Mouse (Mus musculus) mesoderm, embryonic 11.5 days (tissue): ENCODE results near the gene 2510009E07Rik.

Experiments
- DNase-seq: peaks from one replicate; pipeline ENCODE4 v3.0.0-alpha.2; 2012; ENCODE audit warnings: low read depth, low spot score

The 2510009E07Rik gene

DNA sequence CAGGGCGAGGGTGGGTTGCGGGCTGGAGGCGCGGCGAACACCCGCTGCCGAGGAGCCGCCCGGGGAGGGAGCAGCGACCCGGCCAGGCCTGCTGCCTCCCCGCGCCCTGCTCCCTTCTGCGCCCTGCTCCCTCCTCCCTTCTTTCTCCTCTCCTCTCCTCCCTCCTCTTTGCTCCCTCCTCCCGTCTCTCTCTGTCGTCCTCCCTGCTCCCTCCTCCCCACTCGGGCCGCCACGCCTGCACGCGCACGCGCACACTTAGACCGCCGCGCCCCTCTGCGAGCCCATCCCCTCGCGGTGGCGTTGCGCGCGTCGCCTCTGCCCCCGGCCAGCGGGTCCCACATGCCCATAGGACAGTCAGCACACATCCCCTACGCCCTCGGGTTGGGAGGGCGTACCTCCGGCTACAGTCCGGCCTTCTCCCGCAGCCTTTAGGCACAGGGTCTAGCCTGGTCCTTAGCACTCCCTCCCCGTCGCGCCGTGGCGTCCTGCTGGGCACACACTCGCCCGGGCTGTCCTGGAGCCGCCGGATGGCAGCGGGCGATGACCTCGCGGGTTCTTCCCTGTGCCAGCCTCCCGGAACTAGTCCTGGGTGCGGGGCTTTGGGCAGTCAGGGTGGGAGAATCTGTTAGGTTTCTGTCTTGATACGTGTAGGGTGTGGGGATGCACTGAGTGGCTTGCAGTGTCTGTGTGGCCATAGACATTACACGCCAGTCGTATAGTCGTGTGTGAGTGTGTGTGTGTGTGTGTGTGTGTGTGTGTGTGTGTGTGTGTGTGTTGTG lies at the start of gene 2510009E07Rik:
Gene 2510009E07Rik (minus strand): TSS at position 203 of the 779 bp plus-strand sequence.
- peak; percentile 92 for DNase-seq

DNA sequence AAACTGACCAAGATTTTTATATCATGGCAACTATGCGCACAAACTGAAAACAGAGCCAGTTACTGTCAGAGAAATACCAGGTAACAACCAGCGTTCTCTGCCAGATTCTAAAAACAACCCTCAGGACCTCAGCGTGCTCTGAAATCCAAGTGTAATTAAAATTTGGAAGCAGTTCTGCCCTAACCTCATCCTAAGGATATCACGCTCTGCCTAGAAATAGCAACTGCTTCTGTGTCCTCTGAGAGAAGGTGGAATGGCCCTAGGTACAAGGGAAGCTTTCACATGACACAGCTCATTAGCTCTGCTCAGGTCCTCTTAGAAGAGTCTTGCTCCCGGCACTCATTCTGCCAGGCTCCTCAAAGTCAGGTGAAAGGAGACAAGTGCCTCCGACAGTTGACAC lies 48.9 kb upstream of the 2510009E07Rik start:
- no peak for DNase-seq

DNA sequence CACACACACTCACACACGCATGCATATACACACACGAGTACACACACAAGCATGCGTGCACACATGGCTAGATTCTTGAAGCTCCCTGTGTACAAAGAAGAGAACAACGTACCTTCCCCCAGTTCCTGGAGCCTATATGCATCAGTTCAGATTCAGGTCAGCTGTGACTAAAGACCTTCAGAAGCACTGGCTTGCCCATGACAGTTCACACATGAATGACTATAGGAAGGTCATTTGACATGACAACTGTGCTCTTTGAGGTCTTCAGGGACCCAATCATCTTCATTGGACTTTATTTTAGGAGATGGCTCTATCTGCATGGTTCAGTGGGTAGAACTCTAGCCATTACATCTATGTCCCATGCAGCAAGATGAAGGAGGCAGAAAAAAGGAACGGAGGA lies 48.4 kb upstream of the 2510009E07Rik start:
- DNase-seq, result no peak

DNA sequence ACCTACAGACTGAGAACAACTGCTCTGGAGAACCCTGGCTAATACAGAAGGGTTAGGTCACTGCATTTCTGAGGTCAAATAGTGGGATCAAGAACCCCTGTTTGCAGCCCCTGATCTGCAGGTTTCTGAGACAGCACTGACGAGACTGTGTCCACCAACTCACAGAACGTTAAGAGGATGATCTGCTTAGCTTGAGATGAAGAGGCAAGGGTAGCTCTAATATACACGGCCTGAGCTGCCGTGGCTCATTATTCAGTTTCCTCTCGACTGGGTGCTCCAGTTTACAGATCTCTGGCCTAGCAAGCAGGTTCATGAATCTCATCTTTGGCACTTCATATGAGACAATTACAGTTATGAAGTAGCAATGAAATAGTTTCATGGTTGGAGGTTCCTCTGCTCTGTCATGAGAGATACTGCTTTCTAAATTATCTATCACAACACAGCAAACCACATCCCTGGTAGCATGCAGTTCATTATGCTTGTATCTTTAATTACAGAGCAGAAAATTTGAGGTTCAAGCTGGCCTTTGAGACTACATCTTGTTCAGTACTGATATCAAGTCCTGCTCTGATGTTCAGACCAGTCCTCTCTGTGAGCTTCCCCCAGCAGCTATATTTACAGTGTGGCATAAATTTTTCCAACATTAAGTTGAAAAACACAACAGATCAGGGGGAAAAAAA lies 47.9 kb upstream of the 2510009E07Rik start:
- DNase-seq, result no peak

DNA sequence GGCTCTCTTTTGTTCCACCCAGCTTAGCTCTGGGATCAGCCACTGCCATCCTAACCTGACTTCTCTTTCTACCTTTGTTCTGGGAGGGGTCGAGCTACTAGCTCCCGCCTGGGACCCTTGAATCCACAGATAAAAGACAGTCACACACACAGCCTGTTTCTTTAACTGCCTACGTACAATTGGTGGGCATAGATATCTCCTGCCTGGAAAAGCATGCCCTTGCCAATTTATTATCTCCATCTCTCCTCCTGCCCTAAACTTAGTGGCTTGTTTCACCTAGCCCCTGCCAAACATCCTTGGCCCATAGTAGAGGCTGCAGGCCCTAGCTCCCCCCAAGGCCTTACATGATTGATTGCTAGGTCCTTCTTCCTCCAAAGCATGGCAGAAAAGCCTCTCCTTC lies 47.1 kb upstream of the 2510009E07Rik start:
- DNase-seq, result no peak

DNA sequence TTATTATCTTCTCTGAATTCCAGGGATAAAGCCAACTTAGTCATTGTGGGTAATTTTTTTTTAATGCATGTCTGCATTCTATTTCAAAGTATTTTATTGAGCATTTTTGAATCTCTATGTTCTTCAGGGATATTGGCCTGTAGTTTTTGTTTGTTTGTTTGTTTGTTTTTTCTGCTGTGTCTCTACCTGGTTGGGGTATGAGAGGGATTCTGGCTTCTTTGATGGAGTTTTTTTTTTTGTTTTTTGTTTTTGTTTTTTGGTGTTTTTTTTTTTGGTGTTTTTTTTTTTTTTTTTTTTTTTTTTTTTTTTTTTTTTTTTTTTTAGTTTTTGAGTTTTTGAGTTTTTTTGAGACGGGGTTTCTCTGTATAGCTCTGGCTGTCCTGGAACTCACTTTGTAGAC lies 41.2 kb upstream of the 2510009E07Rik start:
- DNase-seq, result no peak

DNA sequence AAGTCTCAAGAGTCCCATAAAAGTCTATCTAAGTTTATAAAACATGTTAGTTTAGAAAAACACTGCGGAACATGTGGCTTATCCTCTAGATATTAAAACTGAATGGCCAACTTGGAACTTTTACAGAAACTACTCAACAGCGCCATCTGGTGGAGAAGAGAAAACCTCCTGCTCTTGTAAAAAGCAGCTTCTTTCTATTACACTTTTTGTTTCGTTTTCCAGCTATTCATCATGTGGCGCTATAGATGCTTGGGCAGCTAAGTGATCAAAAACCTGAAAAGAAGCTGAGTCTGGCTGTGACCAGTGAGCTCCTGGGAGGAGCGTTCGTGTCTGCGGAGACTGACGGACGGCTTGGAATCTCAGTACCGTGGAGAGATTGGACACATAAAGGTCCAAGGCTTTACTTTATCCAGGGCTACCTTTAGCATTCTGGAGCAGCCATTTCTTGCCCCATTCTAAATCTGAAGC lies 33.5 kb upstream of the 2510009E07Rik start:
- peak; percentile 81 for DNase-seq

DNA sequence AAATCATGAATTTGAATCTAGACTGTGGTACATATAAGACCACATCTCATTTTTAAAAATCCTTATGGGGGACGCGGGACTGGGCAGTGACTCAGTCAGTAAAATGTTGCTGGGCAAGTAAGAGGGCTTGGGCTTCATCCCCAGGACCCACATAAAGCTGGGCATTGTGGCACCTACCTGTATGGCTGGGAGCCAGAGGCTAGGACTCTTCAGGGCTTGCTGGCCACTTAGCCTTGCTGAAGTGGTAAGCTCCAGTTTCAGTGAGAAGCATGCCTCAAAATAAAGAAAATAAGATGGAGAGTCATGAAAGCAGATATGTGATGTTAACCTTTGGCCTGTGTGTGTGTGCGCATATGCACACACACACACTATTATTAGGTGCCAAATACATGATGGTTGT lies 33.0 kb upstream of the 2510009E07Rik start:
- DNase-seq, result no peak

DNA sequence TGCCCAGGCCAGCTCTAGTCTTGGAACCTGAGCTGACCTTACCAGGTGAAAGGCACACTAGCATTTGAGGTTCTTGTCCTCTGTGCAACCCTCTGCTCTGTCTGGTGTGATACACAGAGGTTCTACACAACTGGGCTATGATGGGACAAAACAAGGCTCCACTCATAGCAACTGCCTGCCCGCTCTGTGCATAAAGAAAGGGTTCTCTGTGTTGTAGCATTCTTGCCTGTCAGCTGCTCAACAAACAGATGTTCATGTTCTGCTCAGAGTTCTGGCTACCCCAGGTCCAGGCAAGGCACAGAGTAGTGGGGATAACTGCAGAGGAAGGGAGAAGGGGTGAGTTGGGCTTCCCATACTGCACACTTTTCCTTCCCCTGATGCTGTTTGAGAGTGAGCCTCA lies 29.8 kb upstream of the 2510009E07Rik start:
- no peak for DNase-seq

DNA sequence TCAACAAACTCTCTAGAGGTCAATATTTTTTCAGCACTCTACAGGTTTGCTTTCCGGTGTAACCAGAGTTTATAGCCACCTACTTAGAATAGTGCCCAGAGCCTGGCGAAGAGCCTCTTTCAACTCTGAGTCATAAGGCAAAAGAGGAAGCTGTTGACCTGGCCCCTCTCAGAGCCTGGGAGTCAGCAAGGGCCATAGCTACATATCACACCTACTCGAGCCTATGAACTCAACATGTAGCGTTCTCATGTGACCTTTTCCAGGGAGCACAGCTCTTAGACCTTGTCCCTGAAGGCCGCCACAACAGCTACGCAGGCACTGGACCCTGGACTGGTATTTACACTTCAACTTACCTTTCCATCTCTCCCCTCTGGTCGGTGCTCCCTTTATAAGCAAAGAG lies 25.3 kb upstream of the 2510009E07Rik start:
- no peak for DNase-seq

DNA sequence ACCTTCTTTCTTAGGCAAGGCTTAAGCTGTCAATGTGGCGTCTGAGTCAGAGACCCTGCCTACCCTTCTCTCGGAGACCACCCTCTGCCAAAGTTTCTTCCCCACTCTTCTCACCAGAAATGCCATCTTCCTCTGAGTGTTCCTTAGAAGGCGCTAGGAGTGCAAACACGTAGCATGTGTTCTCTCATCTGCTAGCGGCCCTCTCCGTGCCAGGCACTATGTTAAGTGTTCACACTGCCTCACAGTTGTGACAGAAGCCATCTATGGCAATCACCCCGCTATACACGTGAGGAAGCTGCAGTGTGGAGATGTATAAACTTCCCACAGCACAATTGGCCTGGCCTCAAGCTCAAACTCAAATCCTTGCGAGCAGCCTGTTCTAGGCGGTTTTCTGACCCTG lies 20.1 kb upstream of the 2510009E07Rik start:
- no peak for DNase-seq

DNA sequence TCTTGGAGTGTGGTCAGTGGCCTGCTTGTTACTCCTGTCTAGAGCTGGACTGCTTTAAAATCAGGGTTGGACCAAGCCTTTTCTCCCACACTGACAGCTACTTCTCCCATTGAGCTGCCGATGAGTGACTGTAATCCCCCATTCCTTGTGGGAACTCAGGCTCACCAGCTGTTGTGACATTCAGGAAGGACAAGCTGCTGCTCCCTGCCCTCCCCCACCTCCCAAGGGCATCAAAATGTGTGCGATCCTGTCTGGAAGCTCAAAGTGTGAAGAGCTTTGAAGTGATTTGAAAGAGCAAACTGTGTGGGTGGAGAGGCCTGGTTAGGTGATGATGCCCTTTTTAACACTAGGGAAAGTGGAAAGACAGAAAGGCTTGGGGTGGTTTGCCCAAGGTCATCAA lies 15.9 kb upstream of the 2510009E07Rik start:
- DNase-seq, result no peak

DNA sequence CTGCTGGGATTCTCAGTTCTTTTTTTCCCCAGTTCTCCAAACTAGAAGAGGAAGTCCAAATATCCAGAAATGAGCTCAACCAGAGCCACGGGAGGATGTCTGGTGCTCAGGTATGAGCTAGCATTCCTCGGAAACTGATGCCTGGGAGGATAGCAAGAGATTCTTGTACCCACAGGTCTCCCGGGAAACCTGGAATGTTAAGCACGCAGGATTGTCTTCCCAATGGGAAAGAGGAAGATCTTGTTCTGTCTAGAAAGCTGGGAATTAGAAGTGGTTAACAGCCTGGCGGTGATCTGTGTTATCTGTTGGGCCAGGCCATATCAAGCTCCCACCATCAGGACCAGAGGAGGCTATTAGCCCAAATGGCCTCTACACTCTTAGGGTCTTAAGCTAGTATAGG lies 10.2 kb upstream of the 2510009E07Rik start:
- no peak for DNase-seq

DNA sequence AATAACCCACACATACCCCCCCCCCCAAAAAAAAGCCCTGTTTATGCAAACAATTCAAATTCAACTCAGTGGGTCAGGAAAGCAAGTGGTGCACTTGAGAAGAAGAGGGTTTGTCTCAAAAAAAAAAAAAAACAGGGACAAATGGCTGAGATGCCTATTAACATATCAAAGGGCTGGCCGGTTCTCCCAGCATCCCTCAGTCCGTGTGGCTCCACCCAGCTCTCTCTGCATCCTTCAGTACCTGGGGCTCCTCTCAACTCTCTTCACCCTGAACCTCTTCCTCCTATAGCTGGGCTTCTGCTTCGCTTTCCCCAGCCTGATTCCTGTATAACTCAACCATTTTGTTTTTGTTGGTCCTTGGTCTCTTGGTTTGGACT lies 7.8 kb upstream of the 2510009E07Rik start:
- peak; percentile 54 for DNase-seq

DNA sequence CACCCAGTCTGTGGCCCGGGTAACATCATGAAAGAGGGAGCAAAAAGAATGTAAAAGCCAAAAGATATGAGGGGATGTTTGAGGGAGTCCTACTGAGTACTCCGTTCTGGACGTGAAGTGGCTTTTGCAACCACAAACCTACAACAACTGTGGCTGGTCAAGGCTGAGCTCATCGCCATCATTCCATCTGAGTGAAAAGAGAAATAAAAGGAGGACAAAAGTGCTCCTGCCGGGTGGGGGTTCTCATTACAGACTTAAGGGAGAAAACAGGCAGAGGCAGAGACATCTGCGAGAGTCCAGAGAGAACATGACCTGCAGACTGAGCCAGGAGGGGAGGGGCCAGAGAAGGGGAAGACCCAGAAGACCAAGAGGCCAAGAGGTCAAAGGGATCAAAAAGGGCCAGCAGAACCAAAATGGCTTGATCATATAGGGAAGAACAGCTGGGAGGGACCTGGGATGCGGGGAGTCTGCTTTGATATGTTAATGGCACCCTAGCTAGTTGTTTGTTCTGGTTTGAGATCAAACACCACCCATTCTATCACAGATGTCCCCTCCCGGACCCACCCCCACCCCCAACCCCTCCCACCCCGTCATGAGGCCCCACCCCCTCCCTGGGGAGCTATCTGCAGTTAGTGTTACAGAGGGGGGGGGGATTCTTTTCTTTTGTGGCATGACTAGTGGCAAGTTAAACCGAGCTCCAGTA lies 7.3 kb upstream of the 2510009E07Rik start:
- peak; percentile 63 for DNase-seq

DNA sequence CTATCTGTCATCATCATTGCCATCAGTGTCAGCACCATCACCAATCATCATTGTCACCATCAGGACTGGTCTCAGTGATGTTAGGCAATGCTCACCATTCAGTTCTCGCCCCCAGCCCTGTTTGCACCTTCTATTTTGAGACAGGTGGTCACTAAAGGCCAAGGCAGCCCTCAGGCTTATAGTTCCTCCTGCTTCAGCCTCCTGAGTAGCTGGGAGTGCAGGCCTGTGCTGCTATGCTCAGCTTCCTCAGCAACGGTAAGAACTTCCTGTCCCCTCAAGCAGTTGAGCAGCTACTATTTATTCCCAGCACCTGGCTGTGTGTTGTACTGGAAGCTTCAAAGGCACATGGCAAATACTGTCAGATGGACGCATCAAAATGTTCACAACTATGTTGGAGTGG lies 3.7 kb upstream of the 2510009E07Rik start:
- no peak for DNase-seq

DNA sequence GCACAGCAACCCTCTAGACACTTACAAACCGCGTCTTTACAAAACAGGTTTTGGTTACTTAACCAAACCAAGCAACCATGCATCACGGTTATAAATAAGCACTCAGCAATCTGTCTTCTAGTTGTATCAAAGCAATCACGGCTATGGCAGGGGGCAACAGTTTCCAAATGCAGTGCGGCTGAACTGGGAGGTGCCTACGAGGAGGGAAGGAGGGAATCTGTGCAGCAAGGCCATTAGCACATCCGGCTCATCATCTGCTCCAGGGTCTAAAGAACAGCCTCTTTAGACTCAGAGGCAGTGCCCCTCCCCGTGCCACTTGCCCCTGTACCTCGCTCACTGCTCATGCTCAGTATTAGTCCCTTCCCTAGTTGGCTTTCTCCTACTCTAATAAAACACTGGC lies 2.5 kb upstream of the 2510009E07Rik start:
- DNase-seq, result no peak

DNA sequence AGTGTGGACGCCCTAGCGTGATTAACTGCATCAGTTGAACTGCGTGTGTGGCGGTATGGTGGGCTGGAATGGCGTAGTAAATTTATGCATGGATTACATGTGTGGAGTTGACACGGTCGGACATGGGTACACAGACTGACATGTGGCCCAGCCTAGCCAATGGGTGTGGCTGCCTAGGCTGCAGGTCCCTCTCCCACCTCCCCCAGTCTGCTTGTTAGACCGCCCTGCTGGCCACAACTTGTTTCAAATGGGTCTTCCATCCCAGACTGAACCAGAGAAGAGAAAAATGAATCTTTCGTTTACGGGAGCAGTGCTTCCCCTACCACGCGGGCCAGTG lies 745 bp upstream of the 2510009E07Rik start:
- DNase-seq, result peak; percentile 73

DNA sequence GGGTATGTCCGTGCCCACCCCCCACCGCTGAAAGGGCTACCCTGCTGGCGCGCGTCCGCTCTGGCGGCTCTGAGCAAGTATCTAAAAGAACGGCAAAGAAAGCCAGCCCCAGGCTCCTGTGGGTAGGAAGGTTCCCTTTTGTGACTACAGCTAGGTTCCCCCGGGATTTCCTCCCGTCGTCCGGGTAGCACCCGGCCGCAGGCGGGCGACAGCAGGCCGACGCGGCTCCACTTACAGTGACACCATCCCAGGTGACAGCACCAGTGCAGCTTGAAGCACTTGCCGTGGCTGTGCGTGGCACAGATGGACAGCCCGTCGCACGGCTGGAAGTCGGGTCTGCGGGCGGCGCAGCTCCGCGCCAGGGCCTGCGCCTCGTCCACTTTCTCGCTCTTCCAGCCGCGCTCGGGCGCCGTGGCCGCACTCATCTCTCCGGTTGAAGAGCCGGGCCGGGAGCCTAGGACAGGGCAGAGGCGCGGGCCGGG lies 443 bp downstream of the 2510009E07Rik start:
- DNase-seq, result peak; percentile 75

DNA sequence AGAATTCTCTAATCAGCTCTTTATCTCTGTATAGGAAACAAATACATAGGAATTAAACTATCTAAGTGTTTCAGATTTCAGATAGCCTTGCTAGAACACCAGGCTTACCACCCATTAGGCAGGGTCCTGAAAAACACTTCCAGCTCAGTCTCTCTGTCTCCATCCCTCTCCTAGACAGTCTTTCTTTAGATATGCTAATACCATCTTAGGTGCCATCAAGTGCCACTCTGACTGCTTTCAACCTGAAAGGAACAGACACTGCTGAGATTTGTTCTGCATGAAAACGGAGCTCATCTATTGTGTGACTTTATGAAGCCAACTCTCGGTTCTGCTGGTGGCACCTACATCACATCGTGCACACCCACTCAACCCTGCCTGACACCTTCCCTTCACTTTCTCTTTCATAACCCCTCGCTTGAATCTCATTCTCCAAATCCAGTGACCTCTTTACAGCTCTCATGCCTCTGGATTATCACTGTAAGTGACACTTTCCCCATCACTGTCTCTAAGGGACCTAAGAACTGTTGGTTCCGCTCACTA lies 4.2 kb downstream of the 2510009E07Rik start:
- no peak for DNase-seq

DNA sequence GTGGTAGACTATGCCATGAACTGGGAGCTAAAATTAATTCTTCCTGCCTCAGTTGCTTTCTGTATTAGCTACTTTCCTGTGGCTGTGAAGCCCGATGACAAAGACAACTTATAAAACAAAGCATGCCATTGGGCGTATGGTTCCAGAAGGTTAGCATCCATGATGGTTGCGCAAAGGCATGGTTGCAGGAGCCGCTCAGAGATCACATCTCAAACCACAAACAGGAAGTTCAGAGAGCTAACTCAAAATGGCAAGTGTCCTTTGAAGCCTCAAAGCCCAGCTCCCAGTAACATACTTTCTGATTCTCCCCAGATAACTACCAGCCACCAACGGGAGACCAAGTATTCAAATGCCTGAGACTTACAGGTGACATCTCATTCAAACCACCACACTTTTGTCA lies 5.3 kb downstream of the 2510009E07Rik start:
- DNase-seq, result no peak

DNA sequence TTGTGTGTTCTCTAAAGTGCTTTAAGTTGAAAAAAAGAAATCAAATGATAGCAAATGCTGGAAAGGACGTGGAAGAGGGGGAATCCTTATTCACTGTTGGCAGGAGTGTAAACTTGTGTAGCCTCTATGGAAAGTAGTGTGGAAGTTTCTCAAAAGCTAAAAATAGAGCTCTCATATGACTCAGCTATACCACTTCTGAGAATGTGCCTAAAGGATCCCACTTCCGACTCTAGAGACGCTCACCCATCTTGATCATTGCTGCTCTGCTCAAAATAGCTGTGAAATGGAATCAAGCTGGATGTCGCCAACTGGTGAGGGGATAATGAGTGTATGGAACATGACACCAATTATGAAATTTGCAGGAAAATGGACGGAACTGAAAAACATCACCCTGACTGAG lies 7.1 kb downstream of the 2510009E07Rik start:
- DNase-seq, result no peak
